Mouse (Mus musculus) Patski (cell line): ENCODE results near the gene Ube4a. TPM values are rescaled to one million over a fixed set of nuclear protein-coding genes. Genes with fewer than 3 reads are reported as not detected.

Experiments
- ATAC-seq: fragments of 100-300 bp; one replicate; pipeline ENCODE4 v1.8.0; 2021
- CTCF ChIA-PET: fragments of 350-600 bp; sonication (Branson Sonifier 250); formaldehyde crosslinking; loops from one replicate; lab custom pipeline; 2022; ENCODE audit warnings: inconsistent platforms; lab: Charles Lee
- POLR2A ChIA-PET: fragments of 350-600 bp; sonication (Branson Sonifier 250); formaldehyde crosslinking; loops from one replicate; lab custom pipeline; 2022; ENCODE audit warnings: antibody characterized with exemption, inconsistent platforms; lab: Charles Lee
- DNase-seq: peaks from one replicate; pipeline ENCODE4 v3.0.0-alpha.2; 2011; ENCODE audit warnings: low read depth, low spot score
- H3K27me3 ChIP-seq: fragments of 371-371 bp; one replicate; pipeline ENCODE4 v1.5.1; 2021
- CTCF ChIP-seq: fragments of 100-300 bp; IDR thresholded peaks from one replicate; pipeline ENCODE4 v1.5.1; 2021
- in situ Hi-C: fragments of 300-500 bp; cut with MboI; formaldehyde crosslinking; loops from 3 replicates; pipeline ENCODE4 v1.11.1; 2018; ENCODE audit warnings: low pct_unique_long_range_greater_than_20kb, mixed read lengths
- polyA plus RNA-seq: library from polyadenylated mRNA; unstranded; gene quantifications from one replicate; pipeline ENCODE4 v1.2.3, GENCODE M21; 2021

The Ube4a gene
- polyA plus RNA-seq, 1 experiment from 2014 or later, result 44.1 TPM

GRCm38 (mm10) chr9:44873665-44874064 lies 91.7 kb downstream of the Ube4a start:
- no peaks in the 10 kb centered on the region for H3K27me3 ChIP-seq
- CTCF ChIA-PET, result no interaction called here
- in situ Hi-C loops, result no loop called here
- DNase-seq (no peak), ATAC-seq (no peak)
- no peak for TF ChIP-seq CTCF
- POLR2A ChIA-PET, result no interaction called here

Other genes with a start within 250 kb of the Ube4a start
- gene Phldb1, start 230.4 kb downstream of the Ube4a start, polyA plus RNA-seq, result 137 TPM
- 142 TPM for gene Arcn1, start 197.8 kb downstream of the Ube4a start, polyA plus RNA-seq
- gene Ift46, start 197.7 kb downstream of the Ube4a start, polyA plus RNA-seq, result 193 TPM
- gene Tmem25, start 166.3 kb downstream of the Ube4a start, polyA plus RNA-seq, result 7.3 TPM
- gene Ttc36, start 162.5 kb downstream of the Ube4a start, polyA plus RNA-seq, result 3.3 TPM
- gene Kmt2a, start 84.3 kb downstream of the Ube4a start, polyA plus RNA-seq, result 22.2 TPM
- 440 TPM for gene Atp5l, start 44.9 kb downstream of the Ube4a start, polyA plus RNA-seq
- not detected for gene Cd3g, start 14.8 kb upstream of the Ube4a start, polyA plus RNA-seq
- gene Cd3d, start 16.2 kb upstream of the Ube4a start, polyA plus RNA-seq, result not detected
- not detected for gene Cd3e, start 44.0 kb upstream of the Ube4a start, polyA plus RNA-seq
- gene Mpzl2, start 74.2 kb upstream of the Ube4a start, polyA plus RNA-seq, result not detected
- gene Mpzl3, start 89.6 kb upstream of the Ube4a start, polyA plus RNA-seq, result 3.1 TPM
- gene Jaml, start 113.6 kb upstream of the Ube4a start, polyA plus RNA-seq, result not detected
- not detected for gene Scn2b, start 152.2 kb upstream of the Ube4a start, polyA plus RNA-seq
- not detected for gene Scn4b, start 172.8 kb upstream of the Ube4a start, polyA plus RNA-seq
- gene BC049352, start 216.4 kb upstream of the Ube4a start, polyA plus RNA-seq, result not detected
- gene Tmprss4, start 238.5 kb upstream of the Ube4a start, polyA plus RNA-seq, result not detected